Mouse (Mus musculus) CH12.LX (cell line): ENCODE data around the gene Azi2. TPM values are rescaled to one million over a fixed set of nuclear protein-coding genes. Genes with fewer than 3 reads are reported as not detected.

Experiments
- DNase-seq: peaks from one replicate; pipeline ENCODE4 v3.0.0-alpha.2; 2013; ENCODE audit errors: extremely low read depth
- H3K27ac ChIP-seq: 2 replicates; pipeline ENCODE4 v1.5.1; 2012; ENCODE audit warnings: low read depth, mild to moderate bottlenecking, control low read depth, moderate library complexity; ENCODE audit not compliant: insufficient read depth
- H3K27me3 ChIP-seq: replicated peaks from 2 replicates; pipeline ENCODE3; 2012; ENCODE audit warnings: inconsistent platforms
- H3K36me3 ChIP-seq, 2 experiments: replicated peaks in 1 of 2; 2 replicates each; pipeline versions ENCODE3 to v1.6.1; 2012; ENCODE audit warnings: inconsistent platforms in 1 of 2, low read length in 1 of 2, mild to moderate bottlenecking in 1 of 2, mixed read lengths in 1 of 2, moderate library complexity in 1 of 2; ENCODE audit not compliant: control insufficient read depth in 1 of 2, insufficient read depth in 1 of 2
- H3K4me1 ChIP-seq, 2 experiments: 2 replicates each; pipeline ENCODE4 v1.6.1; 2012; ENCODE audit warnings: inconsistent platforms in 1 of 2, moderate library complexity in 1 of 2; ENCODE audit not compliant: insufficient read depth in 2 of 2, control insufficient read depth in 1 of 2
- H3K4me2 ChIP-seq: 2 replicates; pipeline ENCODE4 v1.6.1; 2012; ENCODE audit warnings: low read depth, mild to moderate bottlenecking, control low read depth; ENCODE audit not compliant: poor library complexity, insufficient read depth, severe bottlenecking
- H3K4me3 ChIP-seq, 3 experiments: fragments of 150-350 bp in 1 of 3; sonication (generic) in 1 of 3; replicated peaks in 1 of 3; 2 replicates each; pipeline versions ENCODE3 to v1.5.1; 2011 to 2012; ENCODE audit warnings: low read depth in 2 of 3, low read length in 2 of 3, mild to moderate bottlenecking in 2 of 3, moderate library complexity in 2 of 3, control low read depth in 1 of 3, improper control_type of control experiment in 1 of 3, inconsistent platforms in 1 of 3, mixed read lengths in 1 of 3; ENCODE audit not compliant: poor library complexity in 1 of 3
- H3K79me2 ChIP-seq: replicated peaks from 2 replicates; pipeline ENCODE4 v1.6.1; 2012; ENCODE audit warnings: mild to moderate bottlenecking, moderate library complexity; ENCODE audit not compliant: control insufficient read depth, poor library complexity, insufficient read depth, severe bottlenecking; ENCODE audit errors: extremely low read depth
- H3K9ac ChIP-seq: 2 replicates; pipeline ENCODE4 v1.6.1; 2012; ENCODE audit warnings: low read depth, mild to moderate bottlenecking, control low read depth, moderate library complexity; ENCODE audit not compliant: insufficient read depth
- H3K9me3 ChIP-seq: replicated peaks from 2 replicates; pipeline ENCODE3; 2012; ENCODE audit warnings: low read length, inconsistent platforms, mixed read lengths
- BHLHE40 ChIP-seq: IDR thresholded peaks from 2 replicates; pipeline ENCODE4 v1.6.1; 2011; ENCODE audit warnings: mild to moderate bottlenecking, low read depth, low read length, improper control_type of control experiment
- CHD2 ChIP-seq: IDR thresholded peaks from 2 replicates; pipeline ENCODE4 v1.6.1; 2011; ENCODE audit warnings: low read length, improper control_type of control experiment
- CTCF ChIP-seq, 2 experiments: IDR thresholded peaks in 1 of 2; conservative IDR thresholded peaks in 1 of 2; 2 replicates each; pipeline ENCODE4 v1.5.1; 2011 to 2012; ENCODE audit warnings: low read depth in 2 of 2, low read length in 2 of 2, improper control_type of control experiment in 1 of 2, inconsistent platforms in 1 of 2, mild to moderate bottlenecking in 1 of 2, moderate library complexity in 1 of 2
- ELF1 ChIP-seq: IDR thresholded peaks from 2 replicates; pipeline ENCODE4 v1.6.1; 2014; ENCODE audit warnings: low read depth, mild to moderate bottlenecking, inconsistent platforms, low read length, improper control_type of control experiment
- EP300 ChIP-seq: IDR thresholded peaks from 2 replicates; pipeline ENCODE4 v1.6.1; 2011; ENCODE audit warnings: low read length, improper control_type of control experiment
- ETS1 ChIP-seq: conservative IDR thresholded peaks from 2 replicates; pipeline ENCODE4 v1.6.1; 2012; ENCODE audit warnings: low read depth, mild to moderate bottlenecking, inconsistent platforms, low read length, improper control_type of control experiment, moderate library complexity
- GABPA ChIP-seq: IDR thresholded peaks from 2 replicates; pipeline ENCODE4 v1.6.1; 2012; ENCODE audit warnings: low read depth, low read length, improper control_type of control experiment, inconsistent platforms; ENCODE audit not compliant: insufficient replicate concordance
- HCFC1 ChIP-seq: IDR thresholded peaks from 2 replicates; pipeline ENCODE4 v1.6.1; 2012; ENCODE audit warnings: low read depth, mild to moderate bottlenecking, inconsistent platforms, low read length, improper control_type of control experiment
- JUN ChIP-seq: IDR thresholded peaks from 2 replicates; pipeline ENCODE4 v1.6.1; 2011; ENCODE audit warnings: low read depth, mild to moderate bottlenecking, low read length, improper control_type of control experiment, moderate library complexity; ENCODE audit not compliant: insufficient read depth
- MAFK ChIP-seq: IDR thresholded peaks from 2 replicates; pipeline ENCODE4 v1.6.1; 2011; ENCODE audit warnings: low read length, improper control_type of control experiment; ENCODE audit not compliant: insufficient replicate concordance
- MAX ChIP-seq: IDR thresholded peaks from 2 replicates; pipeline ENCODE4 v1.6.1; 2011; ENCODE audit warnings: low read length, improper control_type of control experiment
- MAZ ChIP-seq: IDR thresholded peaks from 2 replicates; pipeline ENCODE4 v1.6.1; 2012; ENCODE audit warnings: low read depth, mild to moderate bottlenecking, inconsistent platforms, low read length, improper control_type of control experiment, moderate library complexity
- MEF2A ChIP-seq: IDR thresholded peaks from 2 replicates; pipeline ENCODE4 v1.6.1; 2014; ENCODE audit warnings: low read depth, mild to moderate bottlenecking, inconsistent platforms, low read length, improper control_type of control experiment, borderline replicate concordance
- MXI1 ChIP-seq: IDR thresholded peaks from 2 replicates; pipeline ENCODE4 v1.6.1; 2011; ENCODE audit warnings: mild to moderate bottlenecking, low read depth, low read length, improper control_type of control experiment
- MYC ChIP-seq: IDR thresholded peaks from 2 replicates; pipeline ENCODE4 v1.6.1; 2011; ENCODE audit warnings: low read depth, mild to moderate bottlenecking, improper control_type of control experiment, low read length
- NELFE ChIP-seq: IDR thresholded peaks from 2 replicates; pipeline ENCODE4 v1.6.1; 2011; ENCODE audit warnings: low read depth, low read length, improper control_type of control experiment
- NRF1 ChIP-seq: IDR thresholded peaks from 2 replicates; pipeline ENCODE4 v1.6.1; 2014; ENCODE audit warnings: low read depth, mild to moderate bottlenecking, inconsistent platforms, low read length, improper control_type of control experiment, moderate library complexity
- PAX5 ChIP-seq: IDR thresholded peaks from 2 replicates; pipeline ENCODE4 v1.6.1; 2012; ENCODE audit warnings: low read length, inconsistent platforms, mixed read lengths
- POLR2A ChIP-seq: IDR thresholded peaks from 2 replicates; pipeline ENCODE4 v1.6.1; 2011; ENCODE audit warnings: low read depth, mild to moderate bottlenecking, improper control_type of control experiment, low read length
- POLR2AphosphoS2 ChIP-seq: IDR thresholded peaks from 2 replicates; pipeline ENCODE4 v1.6.1; 2011; ENCODE audit warnings: low read depth, low read length, improper control_type of control experiment
- RAD21 ChIP-seq: IDR thresholded peaks from 2 replicates; pipeline ENCODE4 v1.6.1; 2011; ENCODE audit warnings: low read depth, mild to moderate bottlenecking, low read length, improper control_type of control experiment, moderate library complexity
- RCOR1 ChIP-seq: conservative IDR thresholded peaks from 2 replicates; pipeline ENCODE4 v1.6.1; 2012; ENCODE audit warnings: low read depth, mild to moderate bottlenecking, inconsistent platforms, low read length, improper control_type of control experiment
- SIN3A ChIP-seq: IDR thresholded peaks from 2 replicates; pipeline ENCODE4 v1.6.1; 2012; ENCODE audit warnings: low read length, improper control_type of control experiment, inconsistent platforms
- SMC3 ChIP-seq: IDR thresholded peaks from 2 replicates; pipeline ENCODE4 v1.6.1; 2011; ENCODE audit warnings: low read depth, low read length, improper control_type of control experiment
- TBP ChIP-seq: conservative IDR thresholded peaks from 2 replicates; pipeline ENCODE4 v1.6.1; 2011; ENCODE audit warnings: low read depth, low read length, improper control_type of control experiment
- TCF12 ChIP-seq: IDR thresholded peaks from 2 replicates; pipeline ENCODE4 v1.6.1; 2014; ENCODE audit warnings: low read depth, mild to moderate bottlenecking, inconsistent platforms, low read length, improper control_type of control experiment
- UBTF ChIP-seq: IDR thresholded peaks from 2 replicates; pipeline ENCODE4 v1.6.1; 2012; ENCODE audit warnings: low read depth, mild to moderate bottlenecking, inconsistent platforms, low read length, improper control_type of control experiment, moderate library complexity
- USF1 ChIP-seq: IDR thresholded peaks from 2 replicates; pipeline ENCODE4 v1.6.1; 2014; ENCODE audit warnings: low read depth, mild to moderate bottlenecking, inconsistent platforms, low read length, improper control_type of control experiment
- ZC3H11A ChIP-seq: IDR thresholded peaks from 2 replicates; pipeline ENCODE4 v1.6.1; 2012; ENCODE audit warnings: low read depth, mild to moderate bottlenecking, inconsistent platforms, low read length, improper control_type of control experiment
- ZKSCAN1 ChIP-seq: IDR thresholded peaks from 2 replicates; pipeline ENCODE4 v1.6.1; 2012; ENCODE audit warnings: low read depth, inconsistent platforms, low read length, improper control_type of control experiment, borderline replicate concordance
- ZMIZ1 ChIP-seq: IDR thresholded peaks from 2 replicates; pipeline ENCODE4 v1.6.1; 2012; ENCODE audit warnings: low read depth, mild to moderate bottlenecking, inconsistent platforms, low read length, improper control_type of control experiment
- ZNF384 ChIP-seq: IDR thresholded peaks from 2 replicates; pipeline ENCODE4 v1.6.1; 2012; ENCODE audit warnings: low read depth, low read length, improper control_type of control experiment, inconsistent platforms
- dilution Hi-C: fragments of 300-500 bp; cut with MboI; formaldehyde crosslinking; loops from 2 replicates; pipeline ENCODE4 v1.14.3; 2020; ENCODE audit warnings: low sequenced_read_pairs; ENCODE audit not compliant: extremely low pct_unique_long_range_greater_than_20kb, extremely low pct_ligation_motif_present
- in situ Hi-C: fragments of 300-500 bp; cut with MboI; formaldehyde crosslinking; loops from 3 replicates; pipeline ENCODE4 v1.14.3; 2019; ENCODE audit warnings: low sequenced_read_pairs, low pct_ligation_motif_present, low pct_unique_long_range_greater_than_20kb, mixed read lengths
- polyA plus RNA-seq: library from polyadenylated mRNA; unstranded; fragments of >175 nt; gene quantifications from 2 replicates; pipeline ENCODE4 v1.2.1, GENCODE M21; 2012; ENCODE audit warnings: low read depth; ENCODE audit not compliant: insufficient read length
- total RNA-seq, 2 experiments: library from RNA; depleted of rRNA; stranded (reverse); fragments of 300-350 nt in 1 of 2; fragments of >200 nt in 1 of 2; gene quantifications; 2 replicates each; pipeline ENCODE4 v1.2.3; 2012 to 2014

Azi2 gene
- total and polyA plus RNA-seq, 3 experiments = 25.4 to 52.6 (median 32.6) TPM

- H3K9ac ChIP-seq = no peak overlapping the region
Measured at GRCm38 (mm10) chr9:118108527-118109011, 68.3 kb downstream of the Azi2 start.

GRCm38 (mm10) chr9:118109697-118110359 is 69.5 kb downstream of the Azi2 start:
- peaks cover 8 to 17% of the 10 kb centered on the region in 2 experiments for H3K36me3 ChIP-seq
- peak overlapping the region; percentile 89 for H3K4me2 ChIP-seq
- H3K4me1 ChIP-seq = peaks cover 15 to 18% of the 10 kb centered on the region in 2 experiments
- DNase-seq = peak; percentile 83
- no peaks in the 10 kb centered on the region for H3K9me3 ChIP-seq
- no peaks in the 10 kb centered on the region for H3K79me2 ChIP-seq
- peak overlapping the region; percentile 63 for H3K27ac ChIP-seq
- H3K4me3 ChIP-seq = no peak overlapping the region
- H3K9ac ChIP-seq = no peak overlapping the region
- in situ Hi-C loops (loop anchor here (10.0 kb wide), 1 partner anchor 45 kb away; the partner anchor contains the start of gene Cmc1), dilution Hi-C loops (no loop called here)
- no peaks in the 10 kb centered on the region for H3K27me3 ChIP-seq
- TF ChIP-seq ZC3H11A (no peak), ZMIZ1 (no peak), JUN (peak; percentile 72), ZKSCAN1 (no peak), RAD21 (no peak), TBP (no peak), CHD2 (peak; percentile 62; the same call in 1 of the 2 replicates), GABPA (no peak), MAX (no peak), MAZ (0 out of 2 replicates have a peak, but pooled peaks have one; percentile 35), NELFE (no peak), MAFK (peak; percentile 52; the same call in 1 of the 2 replicates), TCF12 (peak; percentile 100), MXI1 (no peak), PAX5 (no peak), ELF1 (no peak), POLR2AphosphoS2 (no peak), SMC3 (peak; percentile 4), UBTF (no peak), CTCF (conservative IDR thresholded peaks at IDR 0.05 in 1 of 2, IDR thresholded peaks at IDR 0.05 in 1 of 2; ENCODE audit: low read depth in 2 of 2, low read length in 2 of 2) (no peak), BHLHE40 (peak; percentile 86), POLR2A (no peak), ETS1 (peak; percentile 77; the same call in 1 of the 2 replicates), MYC (peak; percentile 56; the same call in 1 of the 2 replicates), RCOR1 (peak; percentile 85), USF1 (no peak), SIN3A (no peak), MEF2A (peak; percentile 59), ZNF384 (no peak), NRF1 (no peak), HCFC1 (no peak)

More at GRCm38 (mm10) chr9:118108527-118109011, 68.3 kb downstream of the Azi2 start:
- Histone ChIP-seq H3K4me2 (no peak overlapping the region), H3K27ac (no peak overlapping the region), H3K79me2 (no peaks in the 10 kb centered on the region), H3K36me3 (peaks cover 7 to 12% of the 10 kb centered on the region in 2 experiments), H3K27me3 (no peaks in the 10 kb centered on the region), H3K4me1 (peaks cover 15 to 18% of the 10 kb centered on the region in 2 experiments), H3K4me3 (no peak overlapping the region), H3K9me3 (no peaks in the 10 kb centered on the region)
- in situ Hi-C loops (loop anchor here (10.0 kb wide), 1 partner anchor 46 kb away; the partner anchor contains the start of gene Cmc1), dilution Hi-C loops (no loop called here)
- no peak for DNase-seq
- TF ChIP-seq ZNF384 (peak; percentile 65), EP300 (no peak), USF1 (no peak)
